Mouse (Mus musculus): ENCODE data around the gene Uroc1. TPM values are rescaled to one million over a fixed set of nuclear protein-coding genes. Genes with fewer than 3 reads are reported as not detected.
A peak's percentile ranks its signal among the peaks of the same experiment; 100 is the strongest.

Uroc1 gene
- polyA plus RNA-seq, 1 experiment, result not detected

- H3K4me3 ChIP-seq (ENCODE audit: control insufficient read depth, low read depth, low read length), result no peak overlapping the region
- H3K27me3 ChIP-seq (ENCODE audit: control insufficient read depth, insufficient read depth, low read length), result no peaks in the 10 kb centered on the region
- no peak overlapping the region for H3K27ac ChIP-seq (ENCODE audit: control insufficient read depth, insufficient read depth, low read depth, low read length)
- H3K36me3 ChIP-seq (ENCODE audit: control insufficient read depth, insufficient read depth, low read length), result no peaks in the 10 kb centered on the region
- no peaks in the 10 kb centered on the region for H3K4me1 ChIP-seq (ENCODE audit: control insufficient read depth, insufficient read depth, low read length)
- TF ChIP-seq POLR2A (IDR thresholded peaks at IDR 0.05; ENCODE audit: control insufficient read depth, low read depth, low read length) (no peak), CTCF (IDR thresholded peaks at IDR 0.05; ENCODE audit: control insufficient read depth, insufficient read depth, insufficient replicate concordance, low read depth, low read length) (no peak)
Measured at GRCm38 (mm10) chr6:90397291-90397690, 64.2 kb downstream of the Uroc1 start.

- no peaks in the 10 kb centered on the region for H3K36me3 ChIP-seq (ENCODE audit: control insufficient read depth, insufficient read depth, low read length)
- no peak overlapping the region for H3K4me3 ChIP-seq (ENCODE audit: control insufficient read depth, low read depth, low read length)
- TF ChIP-seq CTCF (IDR thresholded peaks at IDR 0.05; ENCODE audit: control insufficient read depth, insufficient read depth, insufficient replicate concordance, low read depth, low read length) (no peak), POLR2A (IDR thresholded peaks at IDR 0.05; ENCODE audit: control insufficient read depth, low read depth, low read length) (no peak)
- no peak overlapping the region for H3K27ac ChIP-seq (ENCODE audit: control insufficient read depth, insufficient read depth, low read depth, low read length)
- H3K27me3 ChIP-seq (ENCODE audit: control insufficient read depth, insufficient read depth, low read length), result no peaks in the 10 kb centered on the region
- no peaks in the 10 kb centered on the region; the same call in 1 of the 2 replicates for H3K4me1 ChIP-seq (ENCODE audit: control insufficient read depth, insufficient read depth, low read length)
Measured at GRCm38 (mm10) chr6:90408632-90409031, 75.5 kb downstream of the Uroc1 start.

GRCm38 (mm10) chr6:90410972-90411371, 77.9 kb downstream of the Uroc1 start:
- TF ChIP-seq POLR2A (IDR thresholded peaks at IDR 0.05; ENCODE audit: control insufficient read depth, low read depth, low read length) (no peak), CTCF (IDR thresholded peaks at IDR 0.05; ENCODE audit: control insufficient read depth, insufficient read depth, insufficient replicate concordance, low read depth, low read length) (no peak)
- no peaks in the 10 kb centered on the region; the same call in 1 of the 2 replicates for H3K4me1 ChIP-seq (ENCODE audit: control insufficient read depth, insufficient read depth, low read length)
- no peak overlapping the region for H3K27ac ChIP-seq (ENCODE audit: control insufficient read depth, insufficient read depth, low read depth, low read length)
- H3K4me3 ChIP-seq (ENCODE audit: control insufficient read depth, low read depth, low read length), result no peak overlapping the region
- no peaks in the 10 kb centered on the region for H3K36me3 ChIP-seq (ENCODE audit: control insufficient read depth, insufficient read depth, low read length)
- H3K27me3 ChIP-seq (ENCODE audit: control insufficient read depth, insufficient read depth, low read length), result no peaks in the 10 kb centered on the region

- TF ChIP-seq POLR2A (IDR thresholded peaks at IDR 0.05; ENCODE audit: control insufficient read depth, low read depth, low read length), result no peak
- no peak for TF ChIP-seq CTCF (IDR thresholded peaks at IDR 0.05; ENCODE audit: control insufficient read depth, insufficient read depth, insufficient replicate concordance, low read depth, low read length)
- Histone ChIP-seq H3K27me3 (ENCODE audit: control insufficient read depth, insufficient read depth, low read length) (no peaks in the 10 kb centered on the region), H3K4me1 (ENCODE audit: control insufficient read depth, insufficient read depth, low read length) (no peaks in the 10 kb centered on the region; the same call in 1 of the 2 replicates), H3K27ac (ENCODE audit: control insufficient read depth, insufficient read depth, low read depth, low read length) (peak overlapping the region; percentile 62), H3K36me3 (ENCODE audit: control insufficient read depth, insufficient read depth, low read length) (no peaks in the 10 kb centered on the region), H3K4me3 (ENCODE audit: control insufficient read depth, low read depth, low read length) (no peak overlapping the region)
Measured at GRCm38 (mm10) chr6:90411926-90412325, 78.8 kb downstream of the Uroc1 start.

Other genes with a start within 250 kb of the Uroc1 start
- gene Vmn1r50, start 231.9 kb upstream of the Uroc1 start, polyA plus RNA-seq (2012; rRNA removed), result not detected in 2 replicates
- gene Vmn1r51, start 210.7 kb upstream of the Uroc1 start, polyA plus RNA-seq (2012; rRNA removed), result not detected in 2 replicates
- not detected in 2 replicates for gene Vmn1r52, start 158.5 kb upstream of the Uroc1 start, polyA plus RNA-seq (2012; rRNA removed)
- not detected in 2 replicates for gene V1ra8, start 130.5 kb upstream of the Uroc1 start, polyA plus RNA-seq (2012; rRNA removed)
- 0.42 and 0.94 TPM in 2 replicates for gene Vmn1r53, start 108.8 kb upstream of the Uroc1 start, polyA plus RNA-seq (2012; rRNA removed)
- gene Vmn1r54, start 87.0 kb upstream of the Uroc1 start, polyA plus RNA-seq (2012; rRNA removed), result not detected in 2 replicates
- gene BC048671, start 32.1 kb upstream of the Uroc1 start, polyA plus RNA-seq (2012; rRNA removed), result 387 and 412 TPM in 2 replicates
- 1.9 and 2.7 TPM in 2 replicates for gene Chst13, start 8.1 kb upstream of the Uroc1 start, polyA plus RNA-seq (2012; rRNA removed)
- 5.3 and 5.4 TPM in 2 replicates for gene Zxdc, start 36.2 kb downstream of the Uroc1 start, polyA plus RNA-seq (2012; rRNA removed)
- 51.7 and 65.0 TPM in 2 replicates for gene Cfap100, start 95.5 kb downstream of the Uroc1 start, polyA plus RNA-seq (2012; rRNA removed)
- 7.6 and 7.7 TPM in 2 replicates for gene Klf15, start 129.3 kb downstream of the Uroc1 start, polyA plus RNA-seq (2012; rRNA removed)
- 7.2 and 9.6 TPM in 2 replicates for gene Aldh1l1, start 153.1 kb downstream of the Uroc1 start, polyA plus RNA-seq (2012; rRNA removed)

All from testis, adult 2 months (tissue).